ENCODE assay signal across 10 mouse cellular contexts in genomic region chr5:111449700-111450099, GRCm38 (mm10). TPM values are rescaled to one million over a fixed set of nuclear protein-coding genes. Genes with fewer than 3 reads are reported as not detected.
DNase-seq lines count a peak whose midpoint lies in the region; ATAC-seq lines count a peak whose summit lies in the region.
"Had no signal": no experiment of that assay in that cellular context is flagged by ENCODE, and none has a peak within 500 bp of the region (broad histone marks: within the 10 kb centered on the region; RNA-seq: fewer than 3 reads in every experiment).

No protein-coding gene starts in this region.

- H3K4me1 ChIP-seq in midbrain, embryonic 10.5 days, result peaks cover 69% of the 10 kb centered on the region
- H3K4me1 ChIP-seq in midbrain, embryonic 11.5 days (ENCODE audit: control insufficient read depth, insufficient read depth, low read length), result peaks cover 37% of the 10 kb centered on the region
- H3K4me1 ChIP-seq in forebrain, embryonic 15.5 days, result peaks cover 44% of the 10 kb centered on the region

- H3K27ac ChIP-seq in midbrain, embryonic 10.5 days (replicated peaks), result peak overlapping the region; percentile 70
- H3K27ac ChIP-seq in midbrain, embryonic 11.5 days (ENCODE audit: low read depth, low read length), result no peak overlapping the region
- H3K27ac ChIP-seq in forebrain, embryonic 15.5 days (replicated peaks), result peak overlapping the region; percentile 69
- H3K27ac ChIP-seq: heart, embryonic 15.5 days had no signal

- 64% methylated on average over 8 of the region's 8 CpGs for WGBS in midbrain, embryonic 10.5 days
- WGBS in midbrain, embryonic 11.5 days, result 66% methylated on average over 8 of the region's 8 CpGs
- 59% methylated on average over 8 of the region's 8 CpGs for WGBS in forebrain, embryonic 15.5 days

- no peak for DNase-seq in midbrain, embryonic 10.5 days (ENCODE audit: low spot score)
- DNase-seq in midbrain, embryonic 11.5 days (ENCODE audit: low spot score, missing footprints), result no peak
- peak; percentile 40 to 59 for DNase-seq in layer of hippocampus, postnatal 36 days
- DNase-seq in right cerebral cortex, postnatal 36 days (ENCODE audit: low spot score in 2 of 2), result peak; percentile 49 to 80
- DNase-seq in spleen, postnatal 14 days (ENCODE audit: low spot score in 2 of 2), result no peak
- no peak for DNase-seq in heart, adult 11 months
- DNase-seq: kidney, adult 2 months; lung, embryonic 14.5 days had no signal

- H3K9ac ChIP-seq in midbrain, embryonic 11.5 days (ENCODE audit: low read length), result no peak overlapping the region
- H3K9ac ChIP-seq in forebrain, embryonic 15.5 days (replicated peaks), result no peak overlapping the region
- H3K9ac ChIP-seq: heart, embryonic 15.5 days; lung, embryonic 14.5 days had no signal

- H3K4me2 ChIP-seq in midbrain, embryonic 11.5 days, result no peak overlapping the region
- no peak overlapping the region for H3K4me2 ChIP-seq in forebrain, embryonic 15.5 days (replicated peaks)
- H3K4me2 ChIP-seq: heart, embryonic 15.5 days; lung, embryonic 14.5 days had no signal

- peaks cover 89% of the 10 kb centered on the region for H3K36me3 ChIP-seq in midbrain, embryonic 10.5 days
- H3K36me3 ChIP-seq in midbrain, embryonic 11.5 days (ENCODE audit: control insufficient read depth, insufficient read depth, low read length), result no peaks in the 10 kb centered on the region; the same call in none of the 2 replicates
- H3K36me3 ChIP-seq in forebrain, embryonic 15.5 days, result peaks cover 18% of the 10 kb centered on the region
- H3K36me3 ChIP-seq: heart, embryonic 15.5 days had no signal

- no peaks in the 10 kb centered on the region for H3K9me3 ChIP-seq in midbrain, embryonic 10.5 days (replicated peaks)
- no peaks in the 10 kb centered on the region for H3K9me3 ChIP-seq in midbrain, embryonic 11.5 days (ENCODE audit: control insufficient read depth, low read length)
- H3K9me3 ChIP-seq in forebrain, embryonic 15.5 days, result no peaks in the 10 kb centered on the region
- H3K9me3 ChIP-seq: heart, embryonic 15.5 days had no signal

- H3K27me3 ChIP-seq in midbrain, embryonic 10.5 days (ENCODE audit: low read depth, poor library complexity, severe bottlenecking), result no peaks in the 10 kb centered on the region
- no peaks in the 10 kb centered on the region for H3K27me3 ChIP-seq in midbrain, embryonic 11.5 days (ENCODE audit: control insufficient read depth, insufficient read depth, low read length)
- no peaks in the 10 kb centered on the region for H3K27me3 ChIP-seq in forebrain, embryonic 15.5 days
- H3K27me3 ChIP-seq: heart, embryonic 15.5 days had no signal

- H3K4me3 ChIP-seq in midbrain, embryonic 10.5 days, result no peak overlapping the region
- no peak overlapping the region for H3K4me3 ChIP-seq in midbrain, embryonic 11.5 days (ENCODE audit: low read depth, low read length)
- H3K4me3 ChIP-seq in forebrain, embryonic 15.5 days, result no peak overlapping the region
- H3K4me3 ChIP-seq: heart, embryonic 15.5 days had no signal

- no peak for ATAC-seq in midbrain, embryonic 11.5 days (ENCODE audit: low FRiP score)
- no peak for ATAC-seq in forebrain, embryonic 15.5 days (replicated peaks)

RNA-seq across cellular contexts. Expression of gene Mn1, which starts 32.5 kb away (rescaled TPM):
- 53.0 and 63.2 TPM in 2 replicates for polyA plus RNA-seq in midbrain, embryonic 10.5 days (2016; fragmentation: Nextera tagmentation; extraction: Ambion mirVana)
- 42.0 and 46.2 TPM in 2 replicates for polyA plus RNA-seq in midbrain, embryonic 11.5 days (2014; fragmentation: Nextera tagmentation; extraction: Ambion mirVana)
- 102 and 109 TPM in 2 replicates for polyA plus RNA-seq in forebrain, embryonic 15.5 days (2015; fragmentation: Nextera tagmentation; extraction: Ambion mirVana)
- total RNA-seq in layer of hippocampus, postnatal 36 days (2021), result 10 to 100 TPM; 34.2 to 38.1 TPM

Comparison
In these comparisons a context has a peak if more than half of its experiments do, and no peak if none do; other contexts are left out.
1. DNase-seq: peak in layer of hippocampus, postnatal 36 days (2 of 2) and right cerebral cortex, postnatal 36 days (2 of 2); none in midbrain, embryonic 10.5 days (single experiment), midbrain, embryonic 11.5 days (single experiment), spleen, postnatal 14 days (0 of 2) and heart, adult 11 months (single experiment).